Mouse (Mus musculus) liver, adult (tissue): ENCODE data around the gene Slc45a2.

Experiments
- GATA4 ChIP-seq: IDR thresholded peaks from 2 replicates; pipeline ENCODE4 v1.6.1; 2014; ENCODE audit warnings: mild to moderate bottlenecking, low read length; ENCODE audit not compliant: insufficient replicate concordance

The Slc45a2 gene

GRCm38 (mm10) chr15:10982064-10982435, 18.5 kb upstream of the Slc45a2 start:
- TF ChIP-seq GATA4 = no peak

- no peak for TF ChIP-seq GATA4
Observed at GRCm38 (mm10) chr15:10985756-10986155, 14.8 kb upstream of the Slc45a2 start.

GRCm38 (mm10) chr15:10990411-10990810, 10.1 kb upstream of the Slc45a2 start:
- TF ChIP-seq GATA4 = no peak

GRCm38 (mm10) chr15:10991566-10991965, 9.0 kb upstream of the Slc45a2 start:
- no peak for TF ChIP-seq GATA4

GRCm38 (mm10) chr15:10999832-11000231, 689 bp upstream of the Slc45a2 start:
- no peak for TF ChIP-seq GATA4

GRCm38 (mm10) chr15:11003791-11004190, 3.3 kb downstream of the Slc45a2 start:
- no peak for TF ChIP-seq GATA4

- TF ChIP-seq GATA4 = no peak
Observed at GRCm38 (mm10) chr15:11004646-11005045, 4.1 kb downstream of the Slc45a2 start.

GRCm38 (mm10) chr15:11008756-11009155, 8.2 kb downstream of the Slc45a2 start:
- TF ChIP-seq GATA4 = no peak

- TF ChIP-seq GATA4 = no peak
Observed at GRCm38 (mm10) chr15:11010976-11011548, 10.5 kb downstream of the Slc45a2 start.

- no peak for TF ChIP-seq GATA4
Observed at GRCm38 (mm10) chr15:11014931-11015330, 14.4 kb downstream of the Slc45a2 start.

- no peak for TF ChIP-seq GATA4
Observed at GRCm38 (mm10) chr15:11026801-11027561, 26.5 kb downstream of the Slc45a2 start.

- no peak for TF ChIP-seq GATA4
Observed at GRCm38 (mm10) chr15:11030188-11030587, 29.7 kb downstream of the Slc45a2 start.

GRCm38 (mm10) chr15:11035947-11036474, 35.5 kb downstream of the Slc45a2 start:
- no peak for TF ChIP-seq GATA4

- TF ChIP-seq GATA4 = no peak
Observed at GRCm38 (mm10) chr15:11036535-11037375, 36.2 kb downstream of the Slc45a2 start.

- no peak for TF ChIP-seq GATA4
Observed at GRCm38 (mm10) chr15:11037376-11037695, 36.8 kb downstream of the Slc45a2 start.

- no peak for TF ChIP-seq GATA4
Observed at GRCm38 (mm10) chr15:11037711-11038110, 37.2 kb downstream of the Slc45a2 start, which contains the start of gene Rxfp3. Gene Rxfp3, minus strand, starts transcription at chr15:11037991.
